Mouse (Mus musculus): Measurements from ENCODE around the gene Lypd8.

The Lypd8 gene

DNA sequence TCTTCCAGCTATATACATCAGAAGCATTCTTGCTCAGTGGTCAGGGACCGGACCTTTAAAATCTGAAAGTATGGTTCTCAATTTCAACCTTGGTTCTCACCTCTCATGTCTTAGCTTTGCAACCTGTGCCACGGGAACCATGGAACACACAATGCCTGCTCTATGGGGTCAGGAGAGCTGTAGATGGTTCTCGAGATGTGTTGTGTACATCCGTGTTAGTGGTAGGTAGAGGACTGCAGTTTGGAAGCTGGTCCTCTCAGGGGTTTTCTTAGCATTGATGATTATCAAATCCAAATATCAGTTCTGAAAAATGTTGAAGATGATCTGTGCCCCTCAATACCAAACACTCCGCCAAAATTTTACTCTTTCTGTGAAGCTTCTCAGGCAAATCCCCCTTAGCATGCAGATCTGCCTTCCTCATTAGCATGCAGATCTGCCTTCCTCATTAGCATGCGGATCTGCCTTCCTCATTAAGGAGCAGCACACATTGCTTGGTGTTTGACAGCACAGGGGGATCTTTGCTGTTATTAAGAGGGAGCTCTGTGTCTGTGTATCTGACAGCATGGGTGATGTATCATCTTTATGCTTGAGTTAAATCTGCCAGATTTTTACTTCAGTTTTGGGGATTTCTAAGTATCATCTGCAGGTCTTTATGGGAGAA, 21.3 kb downstream of the Lypd8 start:
- DNase-seq (ENCODE audit: low read depth, low spot score) = no peak

DNA sequence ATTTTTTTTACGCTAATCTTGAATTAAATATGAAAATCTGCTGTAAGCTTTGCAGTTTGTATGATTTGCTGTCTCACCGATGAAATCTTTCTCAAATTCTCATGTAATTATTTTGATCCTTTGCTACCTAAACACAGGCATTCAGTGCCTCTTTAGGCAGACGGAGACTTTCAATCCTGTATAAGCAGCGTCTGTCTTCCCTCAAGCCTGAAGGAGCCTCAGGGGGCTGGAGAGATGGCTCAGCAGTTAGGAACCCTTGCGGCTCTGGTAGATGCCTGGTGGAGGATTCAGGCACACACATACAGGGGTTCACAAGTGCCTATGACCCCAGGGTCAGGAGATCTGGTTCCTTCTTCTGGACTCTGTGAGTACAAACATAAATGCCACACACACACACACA, 21.8 kb downstream of the Lypd8 start:
- DNase-seq (ENCODE audit: low read depth, low spot score) = no peak

DNA sequence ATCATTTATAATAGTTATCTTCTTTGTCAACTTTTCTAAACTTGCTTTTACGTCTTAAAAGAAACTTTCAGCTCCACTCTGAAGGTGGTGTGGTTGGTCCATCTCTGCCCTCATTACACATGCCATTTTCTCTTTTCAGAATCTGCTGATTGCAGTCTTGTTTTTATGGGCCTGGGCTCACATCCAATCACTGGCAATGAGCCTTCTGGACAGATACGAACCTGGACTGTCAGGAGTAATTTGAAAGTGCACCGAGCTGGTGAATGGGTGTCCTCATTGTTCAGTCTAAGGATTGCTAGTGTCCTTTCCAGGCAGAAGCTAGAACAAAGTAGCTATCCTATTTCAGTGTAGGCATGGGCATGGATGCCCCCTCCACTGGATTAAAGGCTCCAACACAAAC, 29.2 kb downstream of the Lypd8 start:
- DNase-seq (ENCODE audit: low read depth, low spot score) = no peak

DNA sequence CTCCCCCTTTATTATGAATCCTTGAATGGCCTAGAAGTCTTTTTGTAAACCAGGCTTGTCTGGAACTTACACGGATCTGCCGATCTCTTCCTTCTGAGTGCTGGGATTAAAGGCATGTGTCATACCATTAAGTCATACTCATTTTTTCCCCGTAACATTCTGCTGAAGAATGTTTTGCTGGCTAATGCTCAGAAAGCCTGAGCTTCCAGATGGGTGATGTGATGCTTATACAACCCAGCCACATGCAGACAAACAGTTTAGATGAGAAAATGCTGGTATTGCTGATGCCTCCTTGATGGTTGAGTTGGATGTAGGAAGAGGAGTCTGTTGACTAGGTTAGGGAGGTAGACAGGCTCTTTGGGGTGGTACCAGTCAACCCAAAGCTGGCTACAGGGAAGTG, 39.5 kb downstream of the Lypd8 start:
- no peak for DNase-seq (ENCODE audit: low read depth, low spot score)

DNA sequence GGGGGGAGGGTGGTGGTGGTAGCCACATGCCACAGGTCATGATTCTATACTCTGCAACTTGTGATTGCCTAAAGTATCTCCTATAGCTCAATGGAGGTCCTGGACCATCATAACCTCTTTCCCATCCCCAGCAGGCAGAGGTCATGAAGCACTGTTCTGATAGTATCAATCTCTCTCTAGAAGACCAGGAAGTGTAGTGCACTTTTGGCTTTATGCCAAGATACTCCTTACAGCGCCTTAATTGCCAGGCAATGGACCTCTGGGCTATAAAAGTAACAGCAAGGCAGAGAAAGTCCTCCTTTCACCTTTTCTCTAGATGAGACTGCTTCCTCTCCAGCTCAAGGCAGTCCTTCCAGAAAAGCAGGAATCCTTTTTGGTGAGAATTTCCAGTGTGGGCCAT, 42.0 kb downstream of the Lypd8 start, which contains the start of gene 1810065E05Rik:
Gene 1810065E05Rik (plus strand): TSS at position 297 of the 400 bp plus-strand sequence.
- no peak for DNase-seq (ENCODE audit: low read depth, low spot score)

DNA sequence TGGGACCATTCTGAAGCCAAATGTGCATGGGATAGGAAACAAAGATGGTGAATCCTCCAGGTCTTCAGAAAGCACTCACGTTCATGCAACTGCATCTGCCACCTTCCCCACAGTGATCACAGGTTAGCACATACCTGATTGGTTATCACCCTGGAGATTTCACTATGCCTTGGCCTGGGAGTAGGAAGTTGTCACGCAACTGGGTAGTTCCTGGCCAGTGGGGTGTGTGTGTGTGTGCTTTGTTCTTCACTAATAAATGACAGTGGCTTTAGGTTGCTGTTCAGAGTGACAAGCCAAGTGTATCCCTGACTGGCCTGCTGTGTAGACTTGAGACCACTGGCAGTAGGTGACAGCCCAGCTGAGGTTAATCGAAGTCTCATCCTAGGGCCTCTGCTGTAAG, 53.4 kb downstream of the Lypd8 start, which contains the start of gene Gm12253:
Gene Gm12253 (plus strand): TSS at position 301 of the 400 bp plus-strand sequence.
- DNase-seq (ENCODE audit: low read depth, low spot score) = no peak

DNA sequence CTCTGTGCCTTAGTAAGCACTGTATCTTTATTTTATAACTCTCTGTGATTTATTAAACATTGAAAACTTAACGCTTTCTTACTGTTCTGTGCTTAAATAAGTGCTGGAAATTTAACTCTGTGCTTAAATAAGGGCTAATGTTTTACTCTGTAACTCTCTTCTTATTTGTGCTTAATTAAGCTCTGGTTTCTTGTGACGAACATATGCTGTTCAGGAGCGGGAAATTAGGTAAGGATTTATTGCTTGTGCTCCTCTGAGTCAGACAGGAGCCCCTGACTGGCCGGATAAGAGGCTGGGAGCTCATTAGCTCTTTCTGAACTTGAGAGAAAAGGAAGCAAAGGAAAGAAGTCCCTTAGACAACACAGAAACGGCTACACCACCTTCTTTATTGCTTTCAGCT, 59.0 kb downstream of the Lypd8 start:
- DNase-seq (ENCODE audit: low read depth, low spot score) = no peak
